Mouse (Mus musculus) lung, embryonic 14.5 days (tissue): ENCODE data around the gene Slc4a8. TPM values are rescaled to one million over a fixed set of nuclear protein-coding genes. Genes with fewer than 3 reads are reported as not detected.

Source experiments
- ATAC-seq: fragments of 200-750 bp; cut with Nextera tagmentation; 2 replicates; pipeline ENCODE4 v1.8.0; 2017; ENCODE audit warnings: mild to moderate bottlenecking, moderate TSS enrichment, moderate library complexity; ENCODE audit not compliant: insufficient read depth
- DNase-seq: peaks from one replicate; pipeline ENCODE4 v3.0.0-alpha.2; 2015
- H3K27ac ChIP-seq: fragments of 300-500 bp; sonication (generic); 2 replicates; pipeline ENCODE4 v1.5.1; 2014; ENCODE audit warnings: low read depth, mild to moderate bottlenecking, moderate library complexity
- H3K27me3 ChIP-seq: fragments of 300-500 bp; sonication (generic); 2 replicates; pipeline ENCODE4 v1.6.1; 2014; ENCODE audit warnings: low read length, control low read depth; ENCODE audit not compliant: insufficient read depth
- H3K36me3 ChIP-seq: fragments of 300-500 bp; sonication (generic); 2 replicates; pipeline ENCODE4 v1.6.1; 2014; ENCODE audit warnings: control low read depth; ENCODE audit not compliant: insufficient read depth
- H3K4me1 ChIP-seq: fragments of 300-500 bp; sonication (generic); 2 replicates; pipeline ENCODE4 v1.6.1; 2014; ENCODE audit warnings: antibody characterized with exemption, control low read depth; ENCODE audit not compliant: insufficient read depth
- H3K4me2 ChIP-seq: fragments of 300-500 bp; sonication (generic); 2 replicates; pipeline ENCODE4 v1.6.1; 2014; ENCODE audit warnings: mild to moderate bottlenecking
- H3K4me3 ChIP-seq: fragments of 300-500 bp; sonication (generic); 2 replicates; pipeline ENCODE4 v1.5.1; 2014; ENCODE audit warnings: low read depth, low read length
- H3K9ac ChIP-seq: fragments of 300-500 bp; sonication (generic); 2 replicates; pipeline ENCODE4 v1.6.1; 2014
- H3K9me3 ChIP-seq: fragments of 300-500 bp; sonication (generic); 2 replicates; pipeline ENCODE4 v1.6.1; 2016; ENCODE audit warnings: low read depth, low read length, control low read depth
- CTCF ChIP-seq: IDR thresholded peaks from 2 replicates; pipeline ENCODE4 v1.5.1; 2016; ENCODE audit warnings: antibody characterized with exemption, low read depth
- WGBS: fragments of 180-500 bp; shearing (Covaris S2); extraction: QIAGEN DNeasy Blood & Tissue Kit; methylation state at CpG from one replicate; pipeline ENCODE4 v1.1.7; 2014; 5-methylcytosine and 5-hydroxymethylcytosine counted together
- polyA plus RNA-seq: library from polyadenylated mRNA; unstranded; fragments of >200 nt; fragmentation: Nextera tagmentation; extraction: Ambion mirVana; gene quantifications from 2 replicates; pipeline ENCODE4 v1.2.1, GENCODE M21; 2014

The Slc4a8 gene
- polyA plus RNA-seq, 1 experiment from 2014 or later, result 2.5 TPM

GRCm38 (mm10) chr15:100783244-100783987 lies 21.9 kb downstream of the Slc4a8 start:
- Histone ChIP-seq H3K36me3 (no peaks in the 10 kb centered on the region), H3K9me3 (peaks cover 2% of the 10 kb centered on the region; the same call in 1 of the 2 replicates), H3K27me3 (peaks cover 2% of the 10 kb centered on the region; the same call in 1 of the 2 replicates), H3K9ac (no peak overlapping the region), H3K4me2 (no peak overlapping the region), H3K4me1 (no peaks in the 10 kb centered on the region), H3K27ac (no peak overlapping the region), H3K4me3 (no peak overlapping the region)
- DNase-seq (no peak), ATAC-seq (no peak)
- peak; percentile 29 for TF ChIP-seq CTCF
- WGBS, result 87% methylated on average over 13 of the region's 13 CpGs

DNA sequence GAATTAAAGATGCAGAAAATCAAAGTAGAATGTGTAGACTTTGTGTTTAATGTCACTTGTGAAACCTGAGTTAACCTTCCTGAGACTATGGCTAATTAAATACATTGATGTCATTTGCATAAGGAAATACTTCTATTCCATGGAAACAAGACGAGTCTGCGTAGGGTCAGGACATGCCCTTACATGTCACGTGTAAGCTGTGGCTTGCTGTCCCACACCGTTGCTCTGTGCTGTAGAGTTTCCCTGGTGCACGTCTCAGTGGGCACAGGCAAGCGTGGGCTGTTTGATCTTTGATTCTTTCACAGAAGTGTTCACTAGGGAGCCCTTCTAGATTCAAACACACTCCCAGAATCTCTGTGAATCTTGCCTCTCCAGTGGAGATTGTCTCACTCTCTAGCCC lies 28.7 kb downstream of the Slc4a8 start:
- Histone ChIP-seq H3K4me3 (no peak overlapping the region), H3K4me2 (no peak overlapping the region), H3K27ac (no peak overlapping the region), H3K4me1 (no peaks in the 10 kb centered on the region), H3K9ac (no peak overlapping the region), H3K36me3 (no peaks in the 10 kb centered on the region), H3K27me3 (no peaks in the 10 kb centered on the region), H3K9me3 (no peaks in the 10 kb centered on the region)
- ATAC-seq, result no peak
- TF ChIP-seq CTCF, result no peak
- WGBS, result 67% methylated on average over 6 of the region's 6 CpGs
- DNase-seq, result no peak

- Histone ChIP-seq H3K9me3 (no peaks in the 10 kb centered on the region), H3K4me2 (no peak overlapping the region), H3K4me1 (no peaks in the 10 kb centered on the region), H3K27me3 (no peaks in the 10 kb centered on the region), H3K9ac (no peak overlapping the region), H3K36me3 (no peaks in the 10 kb centered on the region), H3K4me3 (no peak overlapping the region), H3K27ac (no peak overlapping the region)
- DNase-seq, result no peak
- no peak for TF ChIP-seq CTCF
- ATAC-seq, result no peak
- 30% methylated on average over 2 of the region's 2 CpGs for WGBS
These were observed 30.8 kb downstream of the Slc4a8 start for GRCm38 (mm10) chr15:100792324-100792723.

DNA sequence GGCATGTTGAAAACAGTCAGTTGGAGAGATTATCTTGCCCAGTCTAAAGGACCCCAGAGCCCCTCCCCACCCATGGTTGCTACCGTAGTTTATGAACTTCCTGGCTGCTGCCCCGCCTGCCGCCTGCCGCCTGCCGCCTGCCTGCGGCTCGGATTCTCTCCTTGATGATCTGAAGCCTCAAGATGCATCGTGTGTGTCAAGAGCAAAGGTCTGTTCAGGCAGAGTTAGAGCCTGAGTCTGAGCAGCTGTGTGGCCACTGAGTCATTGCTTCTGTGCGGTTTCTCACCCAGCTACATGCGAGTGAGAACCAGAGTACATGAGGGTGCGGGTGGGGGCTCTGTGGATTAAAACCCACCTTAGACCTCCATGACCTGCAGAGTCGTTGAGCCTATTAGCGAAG lies 39.4 kb downstream of the Slc4a8 start:
- 50% methylated on average over 13 of the region's 13 CpGs for WGBS
- Histone ChIP-seq H3K4me3 (no peak overlapping the region), H3K9me3 (no peaks in the 10 kb centered on the region), H3K27me3 (no peaks in the 10 kb centered on the region), H3K9ac (no peak overlapping the region), H3K4me1 (no peaks in the 10 kb centered on the region), H3K27ac (no peak overlapping the region), H3K4me2 (no peak overlapping the region), H3K36me3 (no peaks in the 10 kb centered on the region)
- TF ChIP-seq CTCF, result no peak
- ATAC-seq, result no peak
- no peak for DNase-seq

DNA sequence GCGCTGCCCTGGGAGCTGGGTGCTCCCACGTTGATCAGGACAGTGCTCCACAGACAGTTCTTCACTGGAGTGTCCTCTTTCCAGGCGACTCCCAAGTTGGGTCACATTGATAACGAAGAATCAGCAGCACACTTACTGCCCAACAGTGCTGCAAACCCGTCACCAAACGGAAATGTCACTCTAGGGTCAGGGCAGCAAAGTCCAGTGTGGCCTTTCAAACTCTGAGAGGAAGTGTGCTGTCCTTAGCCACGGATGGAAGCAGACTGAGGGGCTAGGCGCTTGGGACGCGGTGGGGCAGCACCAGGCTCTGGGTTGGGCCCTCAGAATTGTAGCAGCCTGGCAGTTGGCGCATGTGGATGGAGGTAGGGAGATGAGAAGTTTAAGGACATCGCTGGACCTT lies 46.5 kb downstream of the Slc4a8 start:
- Histone ChIP-seq H3K9me3 (no peaks in the 10 kb centered on the region), H3K27me3 (no peaks in the 10 kb centered on the region), H3K4me3 (no peak overlapping the region), H3K4me1 (no peaks in the 10 kb centered on the region), H3K9ac (no peak overlapping the region), H3K27ac (no peak overlapping the region), H3K36me3 (no peaks in the 10 kb centered on the region), H3K4me2 (no peak overlapping the region)
- ATAC-seq, result no peak
- 62% methylated on average over 12 of the region's 12 CpGs for WGBS
- no peak for DNase-seq
- no peak for TF ChIP-seq CTCF

DNA sequence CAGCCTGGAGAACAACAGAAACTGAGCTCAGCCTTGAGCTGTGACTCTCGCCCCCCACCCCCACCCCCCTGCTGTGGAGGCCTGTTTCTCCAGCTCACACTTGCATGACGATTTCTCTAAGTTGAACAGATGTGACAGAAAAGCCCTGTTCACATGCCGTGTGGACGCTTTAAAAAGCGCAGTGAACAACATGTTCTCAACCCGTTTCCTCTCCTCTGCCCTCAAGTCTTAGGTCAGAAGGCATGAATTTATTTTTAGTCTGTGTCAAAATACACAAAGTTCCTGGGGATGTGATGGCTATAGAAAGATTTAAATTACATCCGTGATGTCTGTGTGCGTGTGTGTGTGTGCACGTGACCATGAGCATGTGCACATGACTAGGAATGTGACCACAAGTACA lies 46.9 kb downstream of the Slc4a8 start:
- Histone ChIP-seq H3K27me3 (no peaks in the 10 kb centered on the region), H3K4me2 (no peak overlapping the region), H3K4me3 (no peak overlapping the region), H3K36me3 (no peaks in the 10 kb centered on the region), H3K4me1 (no peaks in the 10 kb centered on the region), H3K27ac (no peak overlapping the region), H3K9me3 (no peaks in the 10 kb centered on the region), H3K9ac (no peak overlapping the region)
- ATAC-seq, result no peak
- TF ChIP-seq CTCF, result no peak
- WGBS, result 60% methylated on average over 9 of the region's 9 CpGs
- no peak for DNase-seq

DNA sequence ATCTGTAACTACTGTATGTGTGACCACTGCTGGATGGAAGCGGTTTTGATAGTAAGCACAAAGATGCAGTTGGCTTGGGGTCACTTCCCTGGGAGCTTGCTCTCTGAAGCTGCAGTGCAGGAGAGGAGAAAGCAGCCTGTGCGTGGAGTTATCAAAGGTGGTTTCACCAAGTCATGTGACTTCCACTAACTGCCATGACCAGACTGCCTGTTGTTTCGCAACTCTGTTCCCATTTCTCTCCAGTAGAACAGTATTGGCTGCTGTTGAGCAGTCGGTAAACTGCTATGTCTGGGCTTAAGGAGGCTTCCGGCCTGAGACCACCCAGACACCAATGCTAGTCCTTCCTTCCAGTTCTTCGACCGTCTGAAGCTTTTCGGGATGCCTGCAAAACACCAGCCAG lies 48.7 kb downstream of the Slc4a8 start:
- no peak overlapping the region for H3K4me3 ChIP-seq
- 78% methylated on average over 8 of the region's 8 CpGs for WGBS
- DNase-seq (no peak), ATAC-seq (no peak)
- no peak overlapping the region for H3K4me2 ChIP-seq
- no peaks in the 10 kb centered on the region for H3K9me3 ChIP-seq
- H3K36me3 ChIP-seq, result no peaks in the 10 kb centered on the region
- no peak for TF ChIP-seq CTCF
- H3K27me3 ChIP-seq, result no peaks in the 10 kb centered on the region
- no peak overlapping the region for H3K9ac ChIP-seq
- H3K4me1 ChIP-seq, result no peaks in the 10 kb centered on the region
- H3K27ac ChIP-seq, result no peak overlapping the region
